Mouse (Mus musculus): ENCODE measurements at regions not wholly inside any gene's neighbourhood (a gene's known extent, or its start where the extent isn't known, plus 50 kb on each side); places are given as distances from the start of the nearest gene placed in this dataset.

GRCm38 (mm10) chr7:136219564-136220244, 503.5 kb upstream of the Mki67 start:
- no peak for DNase-seq (ENCODE audit: extremely low spot score in 1 of 2, low spot score in 1 of 2)

DNA sequence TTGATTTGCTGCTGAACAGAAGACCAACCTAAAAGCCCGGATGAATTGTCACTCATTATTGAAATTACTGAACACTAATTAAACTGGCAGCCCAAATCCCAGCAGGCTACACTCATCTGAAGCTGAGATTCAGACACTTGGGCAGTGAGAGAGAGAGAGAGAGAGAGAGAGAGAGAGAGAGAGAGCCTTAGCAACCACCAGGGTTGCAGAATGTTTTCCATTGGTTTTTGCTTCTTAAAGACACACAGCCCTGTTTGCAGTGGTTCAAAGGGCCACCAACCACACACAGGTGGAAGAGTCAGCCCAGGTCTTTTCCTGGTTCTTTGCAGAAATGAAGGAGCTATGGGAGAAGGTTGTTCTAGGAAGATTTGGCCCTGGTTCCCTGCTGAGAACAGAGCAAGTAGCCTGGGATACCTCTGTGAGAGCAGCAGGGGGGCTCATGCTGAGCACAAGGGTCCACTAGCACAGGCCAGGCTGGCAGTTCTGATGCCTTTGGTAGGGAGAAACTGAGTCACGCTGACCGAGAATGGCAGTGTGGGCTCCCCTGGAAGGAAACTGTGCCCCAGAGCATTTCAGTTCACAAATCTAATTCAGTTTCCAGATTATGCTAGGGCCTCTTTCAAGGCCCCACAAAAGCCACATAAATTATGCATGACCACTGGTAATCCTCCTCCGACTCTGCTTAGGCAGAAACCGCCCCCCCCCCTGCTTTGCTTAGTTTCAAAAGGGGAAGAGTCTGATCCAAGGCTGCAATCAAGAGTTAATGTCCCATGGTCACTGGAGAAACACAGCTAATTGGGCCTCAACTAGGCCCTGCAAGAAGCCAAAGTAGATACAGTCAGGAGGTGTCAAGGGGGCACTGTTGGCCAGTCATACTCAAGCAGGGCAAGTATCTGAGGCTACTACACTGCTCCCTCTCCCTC, 504.3 kb upstream of the Mki67 start:
- no peak for DNase-seq (ENCODE audit: extremely low spot score in 1 of 2, low spot score in 1 of 2)

DNA sequence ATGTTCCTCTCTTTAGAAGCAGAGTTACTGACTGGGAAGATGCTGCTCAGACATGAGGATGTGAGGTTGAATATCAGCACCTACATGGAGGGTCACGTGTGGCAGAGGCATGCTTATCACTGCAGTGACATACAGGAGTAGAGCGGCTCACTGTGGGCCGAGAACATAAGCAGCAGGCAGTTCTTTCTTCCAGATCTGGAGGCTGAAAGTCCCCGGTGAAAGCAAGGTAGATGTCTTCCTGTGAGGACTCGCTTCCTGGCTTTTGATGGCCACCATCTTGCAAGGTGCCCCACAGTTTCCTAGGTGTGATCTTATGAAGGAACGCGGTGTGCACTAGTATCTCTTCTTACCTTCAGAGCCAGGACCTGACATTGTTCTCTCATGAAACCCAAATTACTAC, 505.5 kb upstream of the Mki67 start:
- DNase-seq (ENCODE audit: extremely low spot score in 1 of 2, low spot score in 1 of 2): no peak

DNA sequence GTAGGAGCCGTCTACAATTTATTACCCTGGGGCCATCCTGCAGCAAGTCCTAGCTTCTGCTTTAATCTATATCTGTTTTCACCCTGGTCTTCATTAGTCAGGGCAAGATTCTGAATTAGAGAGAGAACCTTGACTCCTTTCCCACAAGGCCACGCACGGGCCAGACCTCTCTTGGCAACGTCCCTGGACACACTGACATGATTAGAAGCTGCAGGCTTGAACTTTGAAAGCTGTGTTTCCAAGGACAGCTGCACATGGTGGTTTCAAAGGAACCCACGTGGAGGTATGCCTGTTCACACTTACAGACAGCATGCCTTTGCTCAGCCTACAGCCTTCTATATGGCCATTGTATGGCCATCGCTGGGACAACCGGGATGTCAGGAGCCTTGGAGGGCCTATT, 509.9 kb upstream of the Mki67 start:
- no peak for DNase-seq (ENCODE audit: extremely low spot score in 1 of 2, low spot score in 1 of 2)

DNA sequence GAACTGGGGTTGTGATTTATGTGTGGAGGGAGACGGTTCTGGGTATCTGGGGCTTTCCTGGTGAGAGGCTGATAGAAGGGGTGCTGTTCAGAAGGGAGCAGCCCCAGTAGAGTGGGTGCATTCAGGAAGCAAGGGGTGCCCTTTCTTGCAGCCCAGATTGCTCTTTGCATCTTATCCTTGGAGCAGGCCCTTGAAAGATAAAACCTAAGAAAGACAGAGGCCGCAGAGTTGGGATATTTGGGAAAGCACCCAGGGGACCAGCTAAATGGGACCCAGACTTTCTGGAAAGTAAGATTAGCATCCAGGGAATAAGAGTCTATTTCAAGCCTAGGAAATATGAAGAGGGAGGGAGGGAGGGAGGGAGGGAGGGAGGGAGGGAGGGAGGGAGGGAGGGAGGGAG, 512.2 kb upstream of the Mki67 start:
- DNase-seq (ENCODE audit: extremely low spot score in 1 of 2, low spot score in 1 of 2): no peak

- DNase-seq (ENCODE audit: extremely low spot score in 1 of 2, low spot score in 1 of 2): no peak
Measured at GRCm38 (mm10) chr7:136229592-136229991, 513.4 kb upstream of the Mki67 start.

- no peak for DNase-seq (ENCODE audit: extremely low spot score in 1 of 2, low spot score in 1 of 2)
Measured at GRCm38 (mm10) chr7:136232177-136232576, 516.0 kb upstream of the Mki67 start.

DNA sequence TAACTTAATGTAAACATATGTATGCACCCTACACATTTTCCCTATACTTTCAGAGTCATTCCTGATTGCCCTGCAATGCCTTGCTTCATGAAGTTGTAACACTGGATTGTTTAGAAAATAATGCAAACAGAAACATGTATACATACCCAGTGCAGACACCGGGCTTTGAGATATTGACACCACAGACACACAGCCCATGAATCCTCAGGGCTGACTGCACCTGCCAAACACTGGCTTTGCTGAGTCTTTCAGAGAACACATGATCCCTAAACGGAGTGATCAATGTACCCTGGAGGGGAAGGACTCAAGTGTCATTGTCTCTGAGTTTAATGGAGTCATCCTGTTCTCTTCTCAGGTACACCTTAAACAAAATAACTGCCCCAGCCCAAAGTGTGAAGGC, 519.4 kb upstream of the Mki67 start:
- DNase-seq (ENCODE audit: extremely low spot score in 1 of 2, low spot score in 1 of 2): no peak

GRCm38 (mm10) chr7:136236391-136236790, 520.2 kb upstream of the Mki67 start:
- no peak for DNase-seq (ENCODE audit: extremely low spot score in 1 of 2, low spot score in 1 of 2)

DNA sequence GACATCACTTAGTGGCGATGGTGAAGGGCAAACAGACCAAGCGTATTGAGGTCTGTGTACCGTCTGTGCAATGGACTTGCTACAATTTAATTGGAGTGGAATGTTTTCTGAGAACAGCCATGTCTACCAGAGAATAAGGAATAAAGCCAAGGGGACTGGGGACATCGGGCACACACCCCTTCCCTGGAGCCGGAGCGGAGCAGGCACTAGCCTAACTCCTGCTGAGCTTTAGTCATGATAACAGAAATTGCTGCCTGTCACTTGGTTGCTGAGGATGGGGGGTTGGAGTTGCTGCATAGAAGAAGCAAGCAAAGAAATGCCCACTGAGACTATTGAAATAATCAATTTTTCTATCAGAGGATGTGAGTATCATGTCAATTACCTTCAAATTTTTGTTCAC, 549.5 kb upstream of the Mki67 start:
- no peak for DNase-seq (ENCODE audit: extremely low spot score in 1 of 2, low spot score in 1 of 2)

DNA sequence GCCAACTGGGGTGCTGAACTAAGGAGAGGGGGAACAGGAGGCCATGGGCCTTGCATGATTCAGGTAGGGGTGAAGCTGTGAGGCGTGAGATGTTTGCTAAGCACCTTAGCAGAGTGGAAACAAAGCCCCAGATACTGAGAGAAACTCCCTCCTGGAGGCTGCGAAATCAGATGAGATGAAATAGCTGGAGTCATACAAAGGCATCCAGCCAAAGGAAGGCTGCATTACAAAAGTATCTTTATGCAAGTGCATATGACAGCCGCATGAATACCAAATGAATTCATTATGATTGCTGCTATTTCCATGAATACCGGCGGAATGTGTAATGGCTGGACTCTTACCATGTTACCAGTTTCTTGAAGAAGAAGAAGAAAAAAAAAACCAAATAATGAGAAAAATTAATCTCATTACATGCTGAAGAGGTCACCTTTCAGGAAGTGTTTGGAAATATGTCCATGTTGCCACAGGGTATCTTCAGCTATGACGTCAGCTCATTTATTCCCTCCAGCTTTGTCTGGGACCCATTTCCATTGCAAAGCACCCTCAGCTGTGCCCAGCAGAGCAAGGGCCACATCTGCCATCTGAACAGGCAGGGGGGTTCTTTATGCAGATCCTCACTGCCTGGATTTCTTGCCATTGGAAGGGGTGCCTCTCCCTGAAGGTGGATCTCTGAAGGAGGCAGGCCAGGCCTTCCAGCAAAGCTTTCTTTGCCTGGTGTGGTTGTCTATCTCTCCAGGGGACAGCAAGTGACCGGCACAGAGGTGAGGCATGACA, 551.7 kb upstream of the Mki67 start:
- no peak for DNase-seq (ENCODE audit: extremely low spot score in 1 of 2, low spot score in 1 of 2)

GRCm38 (mm10) chr7:136275651-136276050, 559.5 kb upstream of the Mki67 start:
- no peak for DNase-seq (ENCODE audit: extremely low spot score in 1 of 2, low spot score in 1 of 2)

DNA sequence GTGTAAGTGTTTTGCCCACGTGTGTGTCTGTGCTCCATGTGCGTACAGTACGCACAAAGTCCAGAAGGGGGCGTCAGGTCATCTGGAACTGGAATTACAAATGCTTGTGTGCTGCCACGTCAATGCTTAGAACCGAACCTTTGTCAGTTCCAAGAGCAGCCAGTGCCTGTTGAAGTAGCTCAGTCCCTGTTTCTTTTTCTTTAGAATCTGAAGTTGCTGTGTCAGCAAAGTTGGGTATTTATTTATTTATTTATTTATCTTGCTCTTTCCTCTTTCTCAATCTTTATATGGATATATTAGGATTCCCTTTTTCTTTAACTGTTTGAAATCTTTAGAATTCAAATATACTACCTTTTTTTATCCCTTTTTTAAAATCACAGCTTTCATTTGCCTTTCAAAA, 567.6 kb upstream of the Mki67 start:
- no peak for DNase-seq (ENCODE audit: extremely low spot score in 1 of 2, low spot score in 1 of 2)

DNA sequence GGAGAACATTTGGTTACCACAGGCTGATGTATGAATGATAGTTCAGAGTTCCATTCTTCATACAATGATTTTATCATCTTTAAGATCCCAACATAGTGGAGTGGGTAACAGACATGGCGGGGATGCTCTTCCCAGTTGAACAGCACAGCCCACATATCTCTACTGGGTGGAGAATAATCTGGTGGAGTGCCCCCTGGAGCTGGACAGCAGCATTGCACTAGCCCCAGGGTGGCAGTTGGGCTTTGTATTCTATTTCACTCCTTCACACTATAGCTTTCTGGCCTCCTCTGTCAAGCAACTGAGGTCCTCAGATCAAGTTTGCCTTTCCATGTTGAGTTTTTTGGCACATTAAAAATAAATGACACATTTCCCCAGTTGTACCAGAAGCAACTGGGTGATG, 569.4 kb upstream of the Mki67 start:
- no peak for DNase-seq (ENCODE audit: extremely low spot score in 1 of 2, low spot score in 1 of 2)

- DNase-seq (ENCODE audit: extremely low spot score in 1 of 2, low spot score in 1 of 2): no peak
Measured at GRCm38 (mm10) chr7:136293536-136294145, 577.5 kb upstream of the Mki67 start.

DNA sequence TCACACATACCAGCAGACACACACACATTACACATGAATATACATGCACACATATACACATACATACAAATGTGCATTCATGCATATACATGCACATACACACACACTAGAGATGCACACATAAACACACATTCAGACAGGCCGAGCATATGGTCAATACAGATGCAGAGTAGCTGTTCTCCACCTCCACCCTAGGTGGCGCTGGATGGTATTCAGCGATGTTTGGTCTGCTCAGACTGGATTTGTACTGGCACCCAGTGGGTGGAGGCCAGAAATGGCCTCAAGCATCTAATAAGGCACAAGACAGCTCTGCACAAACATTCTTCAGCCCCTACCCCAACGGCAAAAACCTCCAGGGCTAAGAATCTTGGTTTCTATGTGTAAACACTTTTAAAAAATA, 578.3 kb upstream of the Mki67 start:
- DNase-seq (ENCODE audit: extremely low spot score in 1 of 2, low spot score in 1 of 2): no peak

GRCm38 (mm10) chr7:136297901-136298513, 581.8 kb upstream of the Mki67 start:
- no peak for DNase-seq (ENCODE audit: extremely low spot score in 1 of 2, low spot score in 1 of 2)

DNA sequence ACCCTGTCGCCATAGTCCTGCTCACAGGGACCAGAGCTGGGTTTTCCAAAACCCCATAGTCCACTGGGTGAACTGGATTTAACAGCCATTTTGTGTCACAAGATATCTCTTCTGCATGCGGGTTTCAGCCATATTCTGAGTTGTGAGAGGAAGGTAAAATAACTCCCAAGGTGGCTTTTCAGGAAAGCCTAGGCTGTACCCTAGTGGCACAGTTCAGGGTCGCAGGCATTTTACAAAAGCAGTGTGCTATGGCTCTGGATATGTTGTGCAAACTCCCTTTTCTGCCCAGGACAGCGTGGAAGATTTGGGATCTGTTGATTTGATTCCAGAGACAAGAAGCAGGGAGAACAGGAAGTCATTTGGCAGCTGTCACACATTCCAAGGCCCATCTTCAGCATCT, 588.3 kb upstream of the Mgmt start:
- DNase-seq (ENCODE audit: extremely low spot score in 1 of 2, low spot score in 1 of 2): no peak

DNA sequence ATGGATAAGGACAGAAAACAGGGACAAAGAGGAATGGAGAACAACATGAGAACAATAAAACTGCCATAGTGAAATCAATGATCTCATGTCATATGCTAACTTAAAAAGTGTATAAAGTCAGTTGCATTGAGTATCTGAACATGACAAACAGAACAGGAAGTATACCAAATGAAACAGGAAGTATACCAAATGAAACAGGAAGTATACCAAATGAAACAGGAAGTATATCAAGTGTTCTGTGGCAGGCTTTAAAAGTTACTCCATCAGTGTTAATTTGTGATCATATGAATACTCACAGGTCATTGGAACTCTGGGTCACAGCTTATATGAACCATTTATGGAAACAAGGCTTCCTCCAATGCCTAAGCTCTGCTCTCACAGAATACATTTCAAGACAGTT, 585.6 kb upstream of the Mgmt start:
- no peak for DNase-seq (ENCODE audit: extremely low spot score in 1 of 2, low spot score in 1 of 2)

DNA sequence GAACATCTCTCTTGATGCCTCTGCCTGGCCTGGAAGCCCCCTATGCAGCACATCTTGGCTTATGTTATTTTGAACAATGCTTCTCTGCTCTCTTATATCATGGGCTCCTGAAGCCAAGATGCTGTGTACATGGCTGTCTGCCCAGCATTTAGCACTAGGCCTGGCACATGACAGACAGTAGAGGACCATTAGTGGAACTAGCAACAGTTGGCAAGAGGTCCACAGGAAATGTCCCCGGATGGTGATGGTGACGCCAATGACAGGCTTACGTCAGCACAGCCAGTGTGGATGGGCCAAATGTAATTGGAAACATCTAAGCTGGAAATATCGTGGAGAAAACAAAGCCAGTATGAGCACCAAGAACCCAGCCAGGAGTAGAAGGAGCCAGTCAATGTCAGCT, 567.1 kb upstream of the Mgmt start:
- DNase-seq (ENCODE audit: extremely low spot score in 1 of 2, low spot score in 1 of 2): no peak

Data from layer of hippocampus, postnatal 25 days (tissue).